Mouse (Mus musculus) gastrocnemius, postnatal 10 days (tissue): ENCODE data around the gene Tom1l2. TPM values are rescaled to one million over a fixed set of nuclear protein-coding genes. Genes with fewer than 3 reads are reported as not detected.

Source experiments
- DNase-seq: peaks from one replicate; pipeline ENCODE4 v3.0.0; 2021; ENCODE audit warnings: mixed read lengths
- total RNA-seq, 2 experiments: library from RNA; stranded (reverse); gene quantifications; 2 replicates each; pipeline ENCODE4 v1.2.3; 2021

Tom1l2 gene
- total RNA-seq, 2 experiments from 2014 or later: 38.6 to 45.1 TPM

- DNase-seq: no peak
Observed at GRCm38 (mm10) chr11:60264651-60265050, 88.1 kb downstream of the Tom1l2 start.

GRCm38 (mm10) chr11:60262396-60262795 is 90.3 kb downstream of the Tom1l2 start:
- no peak for DNase-seq

- DNase-seq: no peak
Observed at GRCm38 (mm10) chr11:60260743-60261142, 92.0 kb downstream of the Tom1l2 start.

- no peak for DNase-seq
Observed at GRCm38 (mm10) chr11:60257696-60258095, 95.0 kb downstream of the Tom1l2 start.

- DNase-seq: no peak
Observed at GRCm38 (mm10) chr11:60256713-60257112, 96.0 kb downstream of the Tom1l2 start.

- no peak for DNase-seq
Observed at GRCm38 (mm10) chr11:60256176-60256681, 96.5 kb downstream of the Tom1l2 start.

- no peak for DNase-seq
Observed at GRCm38 (mm10) chr11:60255639-60256038, 97.1 kb downstream of the Tom1l2 start.

GRCm38 (mm10) chr11:60255181-60255580 is 97.5 kb downstream of the Tom1l2 start:
- DNase-seq: no peak

GRCm38 (mm10) chr11:60254308-60254707 is 98.4 kb downstream of the Tom1l2 start:
- DNase-seq: no peak

GRCm38 (mm10) chr11:60253546-60253945 is 99.2 kb downstream of the Tom1l2 start:
- no peak for DNase-seq

- peak; percentile 43 for DNase-seq
Observed at GRCm38 (mm10) chr11:60250971-60251643, 101.6 kb downstream of the Tom1l2 start.

- no peak for DNase-seq
Observed at GRCm38 (mm10) chr11:60249885-60250284, 102.8 kb downstream of the Tom1l2 start.

GRCm38 (mm10) chr11:60248596-60249404 is 103.9 kb downstream of the Tom1l2 start:
- DNase-seq: no peak

- no peak for DNase-seq
Observed at GRCm38 (mm10) chr11:60247753-60248550, 104.8 kb downstream of the Tom1l2 start.

- no peak for DNase-seq
Observed at GRCm38 (mm10) chr11:60246077-60246476, 106.6 kb downstream of the Tom1l2 start.

- no peak for DNase-seq
Observed at GRCm38 (mm10) chr11:60244503-60245143, 108.1 kb downstream of the Tom1l2 start.

- DNase-seq: no peak
Observed at GRCm38 (mm10) chr11:60240509-60240908, 112.2 kb downstream of the Tom1l2 start.

GRCm38 (mm10) chr11:60235351-60235750 is 117.4 kb downstream of the Tom1l2 start:
- DNase-seq: no peak

GRCm38 (mm10) chr11:60233235-60233634 is 119.5 kb downstream of the Tom1l2 start:
- DNase-seq: peak; percentile 36

GRCm38 (mm10) chr11:60232441-60233058 is 120.2 kb downstream of the Tom1l2 start:
- DNase-seq: no peak

- no peak for DNase-seq
Observed at GRCm38 (mm10) chr11:60231951-60232350, 120.8 kb downstream of the Tom1l2 start.

GRCm38 (mm10) chr11:60231326-60231725 is 121.4 kb downstream of the Tom1l2 start:
- no peak for DNase-seq
